20 mouse cellular contexts compared by ENCODE assay signal in the genomic region with DNA sequence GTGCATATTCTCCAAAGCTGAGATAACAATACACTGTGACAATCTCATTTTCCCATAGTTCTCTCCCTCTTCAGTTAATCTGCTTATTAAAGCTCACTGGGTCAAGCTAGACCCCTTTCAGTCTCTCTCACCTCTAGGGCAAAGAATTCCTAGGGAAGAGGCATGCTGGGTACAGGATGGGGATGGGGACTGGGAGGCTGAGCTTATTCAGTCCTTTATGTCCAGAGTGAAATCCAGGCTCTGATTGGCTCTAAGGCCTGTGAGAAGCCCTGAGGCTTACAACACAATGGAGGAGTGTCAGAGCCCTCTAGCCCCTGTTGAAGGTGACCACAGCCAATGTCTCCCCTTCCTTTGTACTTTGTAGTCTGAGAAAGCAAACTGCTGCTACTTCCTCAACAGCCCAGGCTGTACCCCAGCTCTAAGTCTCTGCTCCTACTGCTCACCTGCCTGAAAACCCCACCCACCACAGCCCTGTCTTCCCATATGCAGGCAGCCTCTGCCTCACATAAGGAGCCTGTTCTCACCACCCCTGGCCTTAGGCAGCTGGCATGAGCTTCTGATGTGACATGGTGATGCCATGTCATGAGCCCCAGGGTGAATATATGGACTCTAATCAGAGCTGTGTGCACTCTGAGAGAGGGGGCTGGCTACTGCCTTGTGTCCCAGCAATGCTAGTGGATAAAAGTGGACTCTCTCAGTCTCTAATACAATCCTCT. TPM values are rescaled to one million over a fixed set of nuclear protein-coding genes. Genes with fewer than 3 reads are reported as not detected.
DNase-seq lines count a peak whose midpoint lies in the region; ATAC-seq lines count a peak whose summit lies in the region.
"Had no signal": no experiment of that assay in that cellular context is flagged by ENCODE, and none has a peak within 500 bp of the region (broad histone marks: within the 10 kb centered on the region; RNA-seq: fewer than 3 reads in every experiment).

No protein-coding gene starts in this region.

- H3K9me3 ChIP-seq in midbrain, embryonic 11.5 days (ENCODE audit: control insufficient read depth, low read length) = no peaks in the 10 kb centered on the region
- H3K9me3 ChIP-seq in midbrain, embryonic 16.5 days (replicated peaks; ENCODE audit: control insufficient read depth, low read length, poor library complexity, severe bottlenecking) = no peaks in the 10 kb centered on the region
- H3K9me3 ChIP-seq in midbrain, embryonic 14.5 days (ENCODE audit: control insufficient read depth, low read length) = no peaks in the 10 kb centered on the region
- H3K9me3 ChIP-seq: embryonic facial prominence, embryonic 12.5 days; heart, embryonic 12.5 days; intestine, embryonic 15.5 days had no signal

- H3K4me1 ChIP-seq in midbrain, embryonic 11.5 days (ENCODE audit: control insufficient read depth, insufficient read depth, low read length) = peaks cover 12% of the 10 kb centered on the region
- no peaks in the 10 kb centered on the region for H3K4me1 ChIP-seq in midbrain, embryonic 16.5 days (ENCODE audit: control insufficient read depth, insufficient read depth, low read length)
- peaks cover 6% of the 10 kb centered on the region; the same call in 1 of the 2 replicates for H3K4me1 ChIP-seq in midbrain, embryonic 14.5 days (ENCODE audit: control insufficient read depth, insufficient read depth, low read length)

- H3K4me2 ChIP-seq in midbrain, embryonic 11.5 days = no peak overlapping the region
- no peak overlapping the region for H3K4me2 ChIP-seq in midbrain, embryonic 16.5 days (ENCODE audit: low read length)
- no peak overlapping the region for H3K4me2 ChIP-seq in midbrain, embryonic 14.5 days (ENCODE audit: low read length)
- H3K4me2 ChIP-seq: embryonic facial prominence, embryonic 12.5 days; heart, embryonic 12.5 days; hindbrain, embryonic 14.5 days; intestine, embryonic 15.5 days had no signal

- peak; percentile 85 for DNase-seq in heart, adult 11 months
- DNase-seq in heart, postnatal 25 days (ENCODE audit: low spot score) = no peak
- no peak for DNase-seq in midbrain, embryonic 11.5 days (ENCODE audit: low spot score, missing footprints)
- DNase-seq in embryo, embryonic 11 days = peak; percentile 32
- DNase-seq in midbrain, embryonic 14.5 days = peak; percentile 43
- no peak for DNase-seq in kidney, postnatal 25 days
- DNase-seq in cerebellum, adult 18-20 months = no peak
- DNase-seq: adrenal gland, adult 2 months; adrenal gland, postnatal 25 days; cerebellum, adult 8-10 months; cerebellum, postnatal 14 days; gastrocnemius, postnatal 10 days; heart, adult 2 months; heart, postnatal 36 days had no signal

- no peaks in the 10 kb centered on the region for H3K36me3 ChIP-seq in midbrain, embryonic 11.5 days (ENCODE audit: control insufficient read depth, insufficient read depth, low read length)
- H3K36me3 ChIP-seq in midbrain, embryonic 16.5 days (ENCODE audit: control insufficient read depth, insufficient read depth, low read length) = peaks cover 4% of the 10 kb centered on the region
- peaks cover 10% of the 10 kb centered on the region; the same call in 1 of the 2 replicates for H3K36me3 ChIP-seq in midbrain, embryonic 14.5 days (ENCODE audit: control insufficient read depth, insufficient read depth, low read length)
- H3K36me3 ChIP-seq: embryonic facial prominence, embryonic 12.5 days; heart, embryonic 12.5 days; intestine, embryonic 15.5 days had no signal

- H3K27me3 ChIP-seq in midbrain, embryonic 11.5 days (ENCODE audit: control insufficient read depth, insufficient read depth, low read length) = no peaks in the 10 kb centered on the region
- H3K27me3 ChIP-seq in midbrain, embryonic 16.5 days (ENCODE audit: control insufficient read depth, insufficient read depth, low read depth, low read length) = no peaks in the 10 kb centered on the region
- H3K27me3 ChIP-seq in midbrain, embryonic 14.5 days (ENCODE audit: control insufficient read depth, insufficient read depth, low read length) = no peaks in the 10 kb centered on the region
- H3K27me3 ChIP-seq: embryonic facial prominence, embryonic 12.5 days; heart, embryonic 12.5 days; intestine, embryonic 15.5 days had no signal

- H3K9ac ChIP-seq in midbrain, embryonic 11.5 days (ENCODE audit: low read length) = no peak overlapping the region
- H3K9ac ChIP-seq in midbrain, embryonic 16.5 days (ENCODE audit: low read depth, low read length) = no peak overlapping the region
- H3K9ac ChIP-seq in midbrain, embryonic 14.5 days (replicated peaks; ENCODE audit: low read length) = no peak overlapping the region
- H3K9ac ChIP-seq: embryonic facial prominence, embryonic 12.5 days; heart, embryonic 12.5 days; hindbrain, embryonic 14.5 days; intestine, embryonic 15.5 days had no signal

- intact Hi-C loops in heart, postnatal 25 days (cut with DNase I) = no loop called here

- ATAC-seq in midbrain, embryonic 11.5 days (ENCODE audit: low FRiP score) = peak; percentile 96
- no peak for ATAC-seq in midbrain, embryonic 16.5 days
- peak; percentile 43; the same call in 1 of the 2 replicates for ATAC-seq in midbrain, embryonic 14.5 days (ENCODE audit: low FRiP score, low TSS enrichment)
- ATAC-seq: forebrain, embryonic 14.5 days; intestine, embryonic 15.5 days had no signal

- no peak overlapping the region for H3K4me3 ChIP-seq in midbrain, embryonic 11.5 days (ENCODE audit: low read depth, low read length)
- no peak overlapping the region for H3K4me3 ChIP-seq in midbrain, embryonic 16.5 days (ENCODE audit: low read depth, low read length)
- no peak overlapping the region for H3K4me3 ChIP-seq in midbrain, embryonic 14.5 days (replicated peaks; ENCODE audit: low read depth, low read length)
- H3K4me3 ChIP-seq: embryonic facial prominence, embryonic 12.5 days; heart, adult 2 months; heart, embryonic 12.5 days; intestine, embryonic 15.5 days had no signal

- H3K27ac ChIP-seq in midbrain, embryonic 11.5 days (ENCODE audit: low read depth, low read length) = peak overlapping the region; percentile 86
- H3K27ac ChIP-seq in midbrain, embryonic 16.5 days (ENCODE audit: low read length) = no peak overlapping the region
- 0 out of 2 replicates have a peak overlapping the region, but pooled peaks have one; percentile 26 for H3K27ac ChIP-seq in midbrain, embryonic 14.5 days (replicated peaks; ENCODE audit: low read depth, low read length)
- H3K27ac ChIP-seq: embryonic facial prominence, embryonic 12.5 days; heart, adult 2 months; hindbrain, embryonic 14.5 days; intestine, embryonic 15.5 days had no signal

RNA-seq across cellular contexts. Expression of gene Chchd6, which starts 22.4 kb away (rescaled TPM):
- 10 to 100 TPM; 10.1 to 13.5 TPM for total RNA-seq in heart, postnatal 25 days (2021)
- polyA plus RNA-seq in midbrain, embryonic 11.5 days (2014; fragmentation: Nextera tagmentation; extraction: Ambion mirVana) = 97.4 and 103 TPM in 2 replicates
- 170 and 191 TPM in 2 replicates for polyA plus RNA-seq in midbrain, embryonic 16.5 days (2015; fragmentation: Nextera tagmentation; extraction: Ambion mirVana)
- polyA plus RNA-seq in midbrain, embryonic 14.5 days (2014; fragmentation: Nextera tagmentation; extraction: Ambion mirVana) = 164 and 204 TPM in 2 replicates

Comparison
In these comparisons a context has a peak if more than half of its experiments do, and no peak if none do; other contexts are left out.
1. DNase-seq: peak in heart, adult 11 months (single experiment), embryo, embryonic 11 days (single experiment) and midbrain, embryonic 14.5 days (single experiment); none in heart, postnatal 25 days (single experiment), midbrain, embryonic 11.5 days (single experiment), kidney, postnatal 25 days (0 of 2) and cerebellum, adult 18-20 months (0 of 2).